Mouse (Mus musculus): Measurements from ENCODE around the gene Snd1.

Gene Snd1

DNA sequence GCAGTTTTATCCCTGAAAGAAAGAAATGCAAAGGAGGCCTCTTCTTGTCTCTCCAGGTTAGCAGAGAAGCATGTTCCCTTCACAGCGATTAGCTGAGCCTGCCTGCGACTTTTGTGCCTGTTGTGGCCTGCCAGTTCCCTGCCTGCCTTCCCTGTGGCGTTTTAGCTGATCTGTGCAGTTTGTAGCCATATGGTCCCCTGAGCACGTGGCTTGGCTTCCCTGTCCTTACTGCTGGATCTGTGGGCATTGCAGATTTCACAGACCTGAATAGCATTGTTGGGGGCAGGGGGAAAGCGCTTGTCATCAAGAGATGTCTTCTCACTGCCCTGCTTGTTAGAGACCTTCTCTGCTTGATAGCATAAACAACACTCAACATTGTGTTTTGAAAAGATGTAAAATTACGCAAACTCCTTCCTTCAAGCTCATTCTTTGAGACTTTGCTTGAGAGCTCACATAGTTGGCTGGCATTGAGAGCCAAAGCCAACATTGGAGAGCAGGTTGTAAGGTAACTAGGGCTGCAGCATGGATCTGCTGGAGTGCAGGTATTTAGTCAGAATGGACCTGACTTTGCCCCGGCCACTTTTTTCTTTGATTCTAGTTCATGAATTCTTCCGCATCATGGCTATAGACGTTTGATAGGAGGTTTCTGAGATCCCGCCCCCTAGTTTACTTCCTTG is 63.0 kb downstream of the Snd1 start:
- no peak for DNase-seq (ENCODE audit: low read depth in 2 of 2, low spot score in 2 of 2)

- no peak for DNase-seq (ENCODE audit: low read depth in 2 of 2, low spot score in 2 of 2)
These were observed 67.4 kb downstream of the Snd1 start for GRCm38 (mm10) chr6:28542298-28542701.

DNA sequence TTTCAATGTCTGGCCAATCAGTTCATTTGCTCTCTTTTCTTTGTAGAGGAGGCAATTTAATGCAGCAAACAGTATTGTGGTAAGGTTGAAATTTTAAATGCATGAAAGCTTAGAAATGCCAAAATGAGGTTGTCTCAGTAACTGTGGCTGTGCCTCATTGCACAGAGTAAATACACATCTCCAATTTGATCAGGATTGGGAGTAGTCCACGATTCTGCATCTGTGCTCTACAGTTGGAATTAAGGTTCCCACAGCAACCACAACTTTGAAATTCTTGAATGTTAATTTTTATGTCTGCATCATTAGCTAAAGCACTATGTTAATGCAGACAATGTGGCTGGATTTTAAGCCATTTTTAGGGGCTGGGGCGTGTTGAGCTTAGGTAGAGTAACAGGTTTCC is 72.0 kb downstream of the Snd1 start:
- DNase-seq (ENCODE audit: low read depth in 2 of 2, low spot score in 2 of 2) = no peak

GRCm38 (mm10) chr6:28549374-28549773 is 74.4 kb downstream of the Snd1 start:
- no peak for DNase-seq (ENCODE audit: low read depth in 2 of 2, low spot score in 2 of 2)

DNA sequence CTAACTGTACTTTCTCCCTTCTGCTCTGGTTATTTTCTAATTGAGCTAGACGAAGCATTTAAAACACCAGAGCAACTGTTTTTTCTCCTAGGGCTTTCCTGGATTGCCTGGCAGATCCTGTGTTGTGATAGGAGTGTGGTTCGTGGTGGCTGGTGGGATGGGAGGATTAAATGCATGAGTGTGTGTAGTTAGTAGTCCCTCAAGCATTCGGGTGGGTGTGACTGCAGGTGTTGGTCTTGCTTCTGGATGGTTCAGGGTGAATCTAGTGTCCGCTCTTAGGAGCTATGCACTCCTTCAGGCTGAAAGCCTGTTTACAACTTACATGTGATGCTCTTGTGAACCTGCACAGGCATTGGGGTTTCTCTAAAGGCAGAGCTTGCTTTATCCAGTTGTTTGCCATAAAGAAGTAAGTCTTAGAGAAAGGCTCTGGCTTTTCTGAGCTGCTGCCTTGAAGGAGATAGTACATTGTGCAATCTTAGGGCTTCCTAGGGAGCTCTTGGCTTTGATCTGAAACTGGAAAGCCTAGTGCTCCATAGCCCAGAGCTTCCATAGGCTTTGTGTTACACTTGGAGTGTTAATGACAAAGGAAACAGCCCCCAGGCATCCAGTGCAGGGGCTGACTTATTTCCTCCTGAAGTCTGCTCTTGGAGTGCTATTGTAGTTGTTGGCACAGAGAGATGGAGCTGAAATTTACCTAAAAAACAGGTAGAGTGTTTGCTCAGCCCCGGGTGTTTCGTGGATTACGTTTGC is 75.5 kb downstream of the Snd1 start:
- no peak for DNase-seq (ENCODE audit: low read depth in 2 of 2, low spot score in 2 of 2)

- no peak for DNase-seq (ENCODE audit: low read depth in 2 of 2, low spot score in 2 of 2)
These were observed 79.5 kb downstream of the Snd1 start for GRCm38 (mm10) chr6:28554470-28554869.

DNA sequence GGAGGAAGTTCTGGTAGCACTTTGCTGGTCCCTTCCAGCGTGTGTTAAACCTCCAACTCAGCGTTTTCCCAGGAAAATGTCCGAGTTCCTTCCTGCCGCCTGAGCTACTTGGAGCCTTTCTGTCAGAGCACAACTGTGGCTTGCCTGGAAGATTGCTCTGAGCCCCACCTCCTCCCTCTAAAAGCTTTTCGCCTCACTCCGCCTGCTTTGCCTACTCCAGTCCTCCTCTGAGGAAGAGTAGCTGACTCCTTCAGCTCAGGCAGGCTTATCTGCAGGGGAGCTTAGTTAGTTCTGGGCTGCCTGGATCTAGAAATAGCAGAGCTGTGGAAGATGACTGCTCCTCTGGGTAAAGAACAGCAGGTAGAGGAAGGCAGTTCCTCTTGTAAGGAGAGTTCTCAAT is 80.1 kb downstream of the Snd1 start:
- no peak for DNase-seq (ENCODE audit: low read depth in 2 of 2, low spot score in 2 of 2)

DNA sequence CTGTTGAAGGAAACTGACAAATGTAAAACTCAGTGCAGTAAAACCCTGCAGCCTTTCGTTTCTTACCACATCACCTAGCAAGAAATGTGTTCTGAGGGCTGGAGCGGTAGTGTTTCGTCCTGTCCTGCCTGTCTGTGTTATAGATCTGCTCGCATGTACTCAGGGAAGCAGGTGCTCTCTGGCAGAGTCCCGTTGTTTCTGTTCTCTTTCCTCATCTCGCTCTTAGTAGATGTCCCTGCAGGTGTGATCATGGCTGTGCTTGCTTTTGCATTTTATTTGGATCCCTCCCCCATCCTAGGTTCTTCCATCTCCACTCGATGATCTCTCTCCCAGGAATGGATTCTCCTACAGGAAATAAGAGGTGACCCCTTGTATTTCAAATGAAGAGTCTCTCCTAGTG is 80.5 kb downstream of the Snd1 start:
- no peak for DNase-seq (ENCODE audit: low read depth in 2 of 2, low spot score in 2 of 2)

DNA sequence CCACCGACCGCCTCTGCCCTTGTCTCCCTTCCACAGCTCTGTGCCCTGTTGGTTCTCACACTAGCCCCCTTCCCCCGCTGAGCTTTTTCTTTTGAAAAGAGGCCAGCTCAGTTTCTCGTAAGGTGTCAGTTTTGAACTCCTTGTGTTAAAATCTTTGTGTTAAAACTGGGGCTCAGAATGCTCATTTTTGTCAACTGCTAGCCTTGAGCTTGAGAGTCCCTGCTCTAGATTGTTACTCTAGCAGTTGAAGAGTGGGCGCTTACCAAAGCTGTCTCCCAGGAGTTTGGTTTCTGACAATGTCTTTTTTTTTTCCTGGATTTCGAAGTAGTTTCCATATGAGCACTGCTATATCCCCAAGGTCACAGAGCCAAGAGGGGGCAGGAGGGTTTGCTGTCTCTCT is 82.8 kb downstream of the Snd1 start:
- DNase-seq (ENCODE audit: low read depth in 2 of 2, low spot score in 2 of 2) = no peak

DNA sequence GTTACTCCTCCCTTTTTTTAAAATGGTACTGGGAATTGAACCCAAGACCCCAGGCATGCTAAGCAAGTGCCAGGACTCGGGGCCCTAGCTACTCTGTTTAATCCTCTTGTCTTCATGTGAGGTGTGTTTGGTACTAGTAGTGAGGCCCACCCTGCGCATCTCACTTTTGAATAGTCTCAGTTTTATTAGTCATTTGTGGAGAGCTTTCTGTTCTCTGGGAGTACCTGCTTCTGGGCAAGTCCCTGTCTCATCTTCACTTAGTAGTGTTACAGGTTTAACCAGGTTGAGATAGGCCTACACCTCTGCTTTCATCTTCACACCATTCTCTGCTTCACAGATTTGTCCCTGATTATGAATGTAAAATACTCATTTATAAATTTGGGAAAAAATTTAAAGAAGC is 84.5 kb downstream of the Snd1 start:
- no peak for DNase-seq (ENCODE audit: low read depth in 2 of 2, low spot score in 2 of 2)

- no peak for DNase-seq (ENCODE audit: low read depth in 2 of 2, low spot score in 2 of 2)
These were observed 86.5 kb downstream of the Snd1 start for GRCm38 (mm10) chr6:28561291-28561995.

DNA sequence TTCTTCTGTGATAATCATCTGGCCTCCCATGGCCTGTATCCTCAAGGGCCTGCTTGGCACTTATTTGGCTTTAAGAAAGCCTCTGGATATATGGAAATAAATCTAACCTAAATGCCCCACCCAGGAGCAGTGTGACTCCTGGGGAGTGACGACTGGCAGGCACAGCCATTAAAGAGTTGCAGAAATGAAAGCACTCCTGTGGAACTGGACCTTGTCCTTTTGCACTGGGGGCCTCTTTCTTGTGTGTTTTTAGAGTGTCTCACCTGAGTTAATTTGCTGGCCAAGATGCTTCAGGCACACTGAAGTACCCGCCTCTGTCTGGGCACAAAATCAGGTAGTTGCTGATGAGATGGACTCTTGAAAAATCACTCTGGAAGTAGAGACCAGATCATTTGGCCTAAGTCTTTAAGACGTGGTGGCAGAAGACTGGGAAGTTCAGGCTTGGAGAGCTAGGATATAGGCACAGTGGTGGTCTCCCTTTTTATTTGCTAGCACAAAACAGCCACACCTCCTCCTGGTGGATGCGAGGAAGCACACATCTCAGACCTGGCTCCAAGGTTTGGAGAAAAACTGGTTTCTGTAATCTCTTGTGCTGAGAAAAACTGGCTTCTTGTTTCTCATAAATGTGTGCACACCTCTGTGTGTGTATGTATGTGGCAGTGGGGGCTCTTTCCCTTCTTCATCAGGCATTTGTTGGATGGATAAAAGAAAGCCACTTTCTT is 87.5 kb downstream of the Snd1 start:
- no peak for DNase-seq (ENCODE audit: low read depth in 2 of 2, low spot score in 2 of 2)

GRCm38 (mm10) chr6:28567978-28568377 is 93.0 kb downstream of the Snd1 start:
- DNase-seq (ENCODE audit: low read depth in 2 of 2, low spot score in 2 of 2) = no peak

DNA sequence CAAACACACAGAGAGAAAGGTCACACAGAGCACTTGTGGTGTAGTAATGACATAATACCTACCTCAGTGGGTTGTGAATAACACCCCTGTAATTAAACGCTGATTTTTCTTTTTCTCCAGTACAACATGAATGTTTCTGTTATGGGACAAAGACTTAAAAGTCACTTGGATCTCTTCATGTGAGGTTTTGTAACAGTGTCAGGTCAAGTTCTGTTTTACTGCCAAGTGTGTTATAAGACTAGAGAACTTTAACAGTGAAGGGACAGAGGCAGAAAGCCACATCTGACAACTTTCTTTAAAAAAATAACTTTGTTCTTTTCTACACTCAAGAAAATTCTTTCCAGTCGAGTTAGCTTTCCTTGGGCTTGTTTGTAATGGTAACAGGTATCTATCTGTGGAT is 97.0 kb downstream of the Snd1 start:
- no peak for DNase-seq (ENCODE audit: low read depth in 2 of 2, low spot score in 2 of 2)

GRCm38 (mm10) chr6:28572991-28573759 is 98.2 kb downstream of the Snd1 start:
- DNase-seq (ENCODE audit: low read depth in 2 of 2, low spot score in 2 of 2) = no peak

DNA sequence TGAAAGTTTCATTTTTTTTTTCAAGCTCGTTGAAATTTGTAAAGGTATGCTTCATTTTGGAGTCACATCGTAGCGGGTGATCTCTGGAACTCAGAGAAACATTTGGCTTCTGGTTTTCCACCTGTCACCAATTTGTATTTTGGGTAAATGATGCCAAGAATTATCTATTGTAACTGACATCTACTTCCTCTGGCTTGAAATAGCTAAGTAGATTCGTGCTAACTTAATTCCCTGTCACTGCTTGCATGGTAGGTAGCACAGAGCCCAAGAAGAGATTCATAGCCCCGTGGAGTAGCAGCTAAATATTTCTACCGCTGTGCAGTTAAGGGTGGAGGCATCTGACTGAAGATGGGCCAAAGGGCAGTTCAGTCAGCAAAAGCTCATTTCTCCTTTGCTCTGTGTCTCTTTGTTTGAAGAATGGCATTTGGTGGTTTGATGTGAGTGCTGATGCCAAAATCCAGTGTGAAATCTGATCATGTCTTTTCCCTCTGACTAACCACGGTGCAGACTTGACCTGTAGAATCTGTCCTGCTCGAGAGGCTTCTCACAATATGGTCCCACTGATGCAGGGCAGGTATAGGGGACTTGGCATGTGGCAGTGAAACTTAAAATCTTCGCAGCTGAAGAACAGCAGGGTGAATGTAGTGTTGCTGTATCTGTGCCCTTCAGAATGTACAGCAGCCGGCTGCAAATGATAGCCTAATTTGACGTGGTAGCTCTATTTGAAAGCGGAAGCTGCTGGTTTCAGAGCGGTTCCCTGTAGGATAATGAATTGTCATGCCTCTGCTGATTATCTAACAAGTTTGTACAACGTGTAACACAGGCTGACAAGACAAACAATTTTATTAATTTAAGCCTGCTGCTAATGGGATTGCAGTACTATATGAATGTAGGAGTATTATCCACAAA is 101.7 kb downstream of the Snd1 start:
- DNase-seq (ENCODE audit: low read depth in 2 of 2, low spot score in 2 of 2) = no peak

DNA sequence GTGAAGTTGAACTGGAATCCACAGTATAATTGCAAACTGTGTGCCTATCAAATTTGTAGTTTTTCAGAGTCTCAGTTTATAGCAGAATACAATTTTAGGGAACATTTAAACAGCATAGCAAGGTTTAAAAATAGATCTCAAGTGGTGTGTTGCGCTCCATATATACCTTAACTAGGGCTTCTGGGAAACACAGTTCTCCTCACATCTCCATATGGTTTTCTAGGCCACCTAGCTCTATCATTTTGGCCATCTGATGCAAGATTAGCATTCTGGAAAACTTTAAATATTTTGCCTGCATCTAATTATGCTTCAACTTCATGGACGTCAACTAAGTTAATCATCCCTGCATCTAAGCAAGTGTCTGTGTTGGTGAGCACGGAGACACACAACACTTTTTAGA is 107.9 kb downstream of the Snd1 start:
- DNase-seq (ENCODE audit: low read depth in 2 of 2, low spot score in 2 of 2) = no peak

DNA sequence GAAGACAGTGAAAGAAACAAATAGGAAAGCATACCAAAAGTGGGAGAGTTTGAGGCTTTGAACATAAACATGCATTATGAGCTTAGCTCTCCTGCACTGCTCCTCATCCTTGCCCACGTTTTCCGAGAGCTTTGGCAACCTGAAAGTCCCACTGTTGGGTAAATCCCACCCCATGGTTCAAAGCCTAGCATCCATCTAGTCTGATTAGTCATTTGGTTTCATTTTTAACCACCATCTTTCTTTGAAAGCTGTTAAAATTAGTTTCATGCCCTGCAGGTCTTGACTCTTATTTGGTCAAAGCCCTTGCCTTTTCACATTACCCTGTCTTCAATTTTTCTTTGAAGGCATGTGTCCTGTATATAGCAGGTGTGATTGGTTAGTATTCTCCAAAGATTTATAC is 108.5 kb downstream of the Snd1 start:
- DNase-seq (ENCODE audit: low read depth in 2 of 2, low spot score in 2 of 2) = no peak

GRCm38 (mm10) chr6:28586806-28587205 is 111.9 kb downstream of the Snd1 start:
- no peak for DNase-seq (ENCODE audit: low read depth in 2 of 2, low spot score in 2 of 2)
